Mouse (Mus musculus) CH12.LX (cell line): ENCODE results near the gene Igfbp2.

ENCODE experiments used
- SMC3 ChIP-seq: IDR thresholded peaks from 2 replicates; pipeline ENCODE4 v1.6.1; 2011; ENCODE audit warnings: low read depth, low read length, improper control_type of control experiment
- TCF12 ChIP-seq: IDR thresholded peaks from 2 replicates; pipeline ENCODE4 v1.6.1; 2014; ENCODE audit warnings: low read depth, mild to moderate bottlenecking, inconsistent platforms, low read length, improper control_type of control experiment
- USF2 ChIP-seq: conservative IDR thresholded peaks from 2 replicates; pipeline ENCODE4 v1.6.1; 2011; ENCODE audit warnings: low read depth, low read length, improper control_type of control experiment

- TF ChIP-seq USF2 (no peak), TCF12 (no peak), SMC3 (no peak)
These were observed 1.6 kb downstream of the Igfbp2 start for GRCm38 (mm10) chr1:72825921-72826320.
